Mouse (Mus musculus) MEL (cell line): ENCODE measurements around the gene Tarbp2.

Experiments used
- CTCF ChIP-seq, 3 experiments: IDR thresholded peaks in 2 of 3; conservative IDR thresholded peaks in 1 of 3; 2 replicates each; pipeline ENCODE4 v1.5.1; 2011 to 2012; ENCODE audit warnings: low read length in 3 of 3, low read depth in 2 of 3, mild to moderate bottlenecking in 2 of 3, improper control_type of control experiment in 1 of 3, inconsistent platforms in 1 of 3, mixed read lengths in 1 of 3, moderate library complexity in 1 of 3; ENCODE audit not compliant: control insufficient read depth in 1 of 3, insufficient read depth in 1 of 3, poor library complexity in 1 of 3, severe bottlenecking in 1 of 3
- EP300 ChIP-seq, 2 experiments: IDR thresholded peaks; 2 replicates each; pipeline ENCODE4 v1.6.1; 2011; ENCODE audit warnings: improper control_type of control experiment in 2 of 2, low read length in 2 of 2, low read depth in 1 of 2, mild to moderate bottlenecking in 1 of 2
- ETS1 ChIP-seq: IDR thresholded peaks from 2 replicates; pipeline ENCODE4 v1.6.1; 2012; ENCODE audit warnings: low read depth, mild to moderate bottlenecking, inconsistent platforms, low read length, improper control_type of control experiment, moderate library complexity
- GATA1 ChIP-seq: IDR thresholded peaks from 2 replicates; pipeline ENCODE4 v1.6.1; 2011; ENCODE audit warnings: low read depth, low read length, improper control_type of control experiment
- JUND ChIP-seq: IDR thresholded peaks from 2 replicates; pipeline ENCODE4 v1.6.1; 2011; ENCODE audit warnings: low read depth, mild to moderate bottlenecking, improper control_type of control experiment, low read length
- MEF2A ChIP-seq: IDR thresholded peaks from 2 replicates; pipeline ENCODE4 v1.6.1; 2014; ENCODE audit warnings: low read depth, mild to moderate bottlenecking, inconsistent platforms, low read length, improper control_type of control experiment; ENCODE audit not compliant: poor library complexity, insufficient replicate concordance, severe bottlenecking; ENCODE audit errors: extremely low read depth
- MXI1 ChIP-seq: IDR thresholded peaks from 2 replicates; pipeline ENCODE4 v1.6.1; 2011; ENCODE audit warnings: mild to moderate bottlenecking, low read depth, low read length, improper control_type of control experiment
- NELFE ChIP-seq: IDR thresholded peaks from 2 replicates; pipeline ENCODE4 v1.6.1; 2011; ENCODE audit warnings: low read depth, low read length, improper control_type of control experiment
- POLR2A ChIP-seq, 2 experiments: IDR thresholded peaks; 2 replicates each; pipeline ENCODE4 v1.6.1; 2011 to 2012; ENCODE audit warnings: low read length in 2 of 2, mild to moderate bottlenecking in 2 of 2, control low read depth in 1 of 2, improper control_type of control experiment in 1 of 2, low read depth in 1 of 2, moderate library complexity in 1 of 2; ENCODE audit not compliant: control insufficient read depth in 1 of 2, insufficient read depth in 1 of 2, poor library complexity in 1 of 2
- SIN3A ChIP-seq: IDR thresholded peaks from 2 replicates; pipeline ENCODE4 v1.6.1; 2012; ENCODE audit warnings: low read length, improper control_type of control experiment, inconsistent platforms
- TAL1 ChIP-seq: IDR thresholded peaks from 2 replicates; pipeline ENCODE4 v1.6.1; 2012; ENCODE audit warnings: mild to moderate bottlenecking, inconsistent platforms, low read length, moderate library complexity, mixed read lengths
- USF2 ChIP-seq, 2 experiments: IDR thresholded peaks; 2 replicates each; pipeline ENCODE4 v1.6.1; 2011 to 2012; ENCODE audit warnings: improper control_type of control experiment in 2 of 2, low read length in 2 of 2, borderline replicate concordance in 1 of 2, inconsistent platforms in 1 of 2, low read depth in 1 of 2, mild to moderate bottlenecking in 1 of 2; ENCODE audit not compliant: insufficient read depth in 1 of 2
- ZNF384 ChIP-seq: IDR thresholded peaks from 2 replicates; pipeline ENCODE4 v1.6.1; 2012; ENCODE audit warnings: low read depth, mild to moderate bottlenecking, inconsistent platforms, low read length, improper control_type of control experiment

- TF ChIP-seq CTCF (IDR thresholded peaks at IDR 0.05 in 2 of 3, conservative IDR thresholded peaks at IDR 0.05 in 1 of 3; ENCODE audit: control insufficient read depth in 1 of 3, insufficient read depth in 1 of 3, low read depth in 2 of 3, low read length in 3 of 3, poor library complexity in 1 of 3, severe bottlenecking in 1 of 3) (no peak), EP300 (IDR thresholded peaks at IDR 0.05; ENCODE audit: low read depth in 1 of 2, low read length in 2 of 2) (no peak), ZNF384 (no peak), MXI1 (no peak), POLR2A (IDR thresholded peaks at IDR 0.05; ENCODE audit: control insufficient read depth in 1 of 2, insufficient read depth in 1 of 2, low read depth in 1 of 2, low read length in 2 of 2, poor library complexity in 1 of 2) (no peak), MEF2A (no peak), TAL1 (no peak), GATA1 (no peak), NELFE (no peak), USF2 (IDR thresholded peaks at IDR 0.05; ENCODE audit: borderline replicate concordance in 1 of 2, insufficient read depth in 1 of 2, low read depth in 1 of 2, low read length in 2 of 2) (no peak), JUND (no peak), ETS1 (no peak), SIN3A (no peak)
These were observed 12.6 kb downstream of the Tarbp2 start for GRCm38 (mm10) chr15:102530566-102530965.
